Mouse (Mus musculus) gastrocnemius, postnatal 4 days (tissue): ENCODE data around the gene Btbd2. TPM values are rescaled to one million over a fixed set of nuclear protein-coding genes. Genes with fewer than 3 reads are reported as not detected.
"Not testable (repeated sequence)": the region's sequence is repeated elsewhere in the genome, so short reads cannot be mapped to it uniquely, and the experiment has no call there.

Source experiments
- DNase-seq, 2 experiments: peaks; one replicate each; pipeline ENCODE4 v3.0.0; 2021 to 2022; ENCODE audit warnings: low spot score in 2 of 2, mixed read lengths in 2 of 2
- microRNA-seq: library from miRNA; unstranded; fragments of <30 nt; microRNA quantifications from one replicate; pipeline ENCODE4 v1.2.0, GENCODE M21; 2021
- total RNA-seq, 2 experiments: library from RNA; stranded (reverse); gene quantifications; 2 replicates each; pipeline ENCODE4 v1.2.3; 2021

Btbd2 gene
- total RNA-seq, 2 experiments from 2014 or later = 50.7 to 50.8 TPM

- DNase-seq = no peak
Observed at GRCm38 (mm10) chr10:80611024-80611423, 45.8 kb downstream of the Btbd2 start.

- no peak for DNase-seq
Observed at GRCm38 (mm10) chr10:80610116-80610785, 46.6 kb downstream of the Btbd2 start.

- DNase-seq = no peak
Observed at GRCm38 (mm10) chr10:80609269-80609924, 47.5 kb downstream of the Btbd2 start.

GRCm38 (mm10) chr10:80608435-80608834 is 48.4 kb downstream of the Btbd2 start:
- no peak for DNase-seq

GRCm38 (mm10) chr10:80606737-80607350 is 50.0 kb downstream of the Btbd2 start:
- DNase-seq = no peak

- no peak for DNase-seq
Observed at GRCm38 (mm10) chr10:80606306-80606705, 50.6 kb downstream of the Btbd2 start.

GRCm38 (mm10) chr10:80605721-80606120 is 51.1 kb downstream of the Btbd2 start, which contains the start of gene Gm49322:
Gm49322 (plus strand) TSS chr10:80606021.
- not testable (repeated sequence) for DNase-seq

- DNase-seq = no peak
Observed at GRCm38 (mm10) chr10:80604988-80605387, 51.9 kb downstream of the Btbd2 start.

- DNase-seq = no peak
Observed at GRCm38 (mm10) chr10:80604001-80604509, 52.8 kb downstream of the Btbd2 start.

GRCm38 (mm10) chr10:80603364-80603763 is 53.5 kb downstream of the Btbd2 start:
- DNase-seq = no peak

- peak; percentile 82 to 95 for DNase-seq
Observed at GRCm38 (mm10) chr10:80602698-80603325, 54.1 kb downstream of the Btbd2 start, which contains the start of the genes Scamp4 and Adat3. Scamp4 (plus strand) TSS chr10:80602872. Adat3 (plus strand) TSS chr10:80602880.

GRCm38 (mm10) chr10:80596318-80596717 is 60.6 kb downstream of the Btbd2 start:
- DNase-seq = no peak

Small RNA genes within 50 kb of the gene (microRNA-seq; reads per million reads assigned to microRNA genes)
- gene Mir6912 = not detected

Other genes with a start within 250 kb of the Btbd2 start
- 10 to 100 TPM; 66.4 to 67.5 TPM for gene Tcf3, start 223.4 kb downstream of the Btbd2 start, total RNA-seq
- not detected for gene Onecut3, start 162.2 kb downstream of the Btbd2 start, total RNA-seq
- gene Atp8b3, start 117.9 kb downstream of the Btbd2 start, total RNA-seq = under 1 TPM; 0.05 TPM
- 10 to 100 TPM; 22.0 to 24.9 TPM for gene Rexo1, start 95.5 kb downstream of the Btbd2 start, total RNA-seq
- gene Klf16, start 79.8 kb downstream of the Btbd2 start, total RNA-seq = 1 to 10 TPM; 7.5 to 8.5 TPM
- 10 to 100 TPM; 79.7 to 81.6 TPM for gene Abhd17a, start 66.7 kb downstream of the Btbd2 start, total RNA-seq
- gene Scamp4, start 54.2 kb downstream of the Btbd2 start, total RNA-seq = 10 to 100 TPM; 27.4 to 27.9 TPM
- 1 to 10 TPM; 3.0 to 3.2 TPM for gene Adat3, start 54.2 kb downstream of the Btbd2 start, total RNA-seq
- gene Gm49322, start 51.0 kb downstream of the Btbd2 start, total RNA-seq = 1 to 10 TPM; 1.1 to 1.7 TPM
- 100 to 1,000 TPM; 167 to 169 TPM for gene Csnk1g2, start 34.2 kb downstream of the Btbd2 start, total RNA-seq
- 100 to 1,000 TPM; 170 to 176 TPM for gene Mknk2, start 21.0 kb upstream of the Btbd2 start, total RNA-seq
- 10 to 100 TPM; 24.0 to 25.4 TPM for gene Mob3a, start 44.9 kb upstream of the Btbd2 start, total RNA-seq
- gene Izumo4, start 45.1 kb upstream of the Btbd2 start, total RNA-seq = 1 to 10 TPM; 8.3 to 8.4 TPM
- 10 to 100 TPM; 52.1 to 58.7 TPM for gene Ap3d1, start 85.2 kb upstream of the Btbd2 start, total RNA-seq
- gene Dot1l, start 98.1 kb upstream of the Btbd2 start, total RNA-seq = 10 to 100 TPM; 50.5 to 61.2 TPM
- gene Sf3a2, start 141.1 kb upstream of the Btbd2 start, total RNA-seq = 10 to 100 TPM; 47.1 to 55.8 TPM
- 10 to 100 TPM; 41.7 to 43.0 TPM for gene Plekhj1, start 141.6 kb upstream of the Btbd2 start, total RNA-seq
- gene Amh, start 148.2 kb upstream of the Btbd2 start, total RNA-seq = under 1 TPM; 0.86 to 0.93 TPM
- 100 to 1,000 TPM; 199 to 230 TPM for gene Jsrp1, start 156.4 kb upstream of the Btbd2 start, total RNA-seq
- gene Oaz1, start 169.6 kb upstream of the Btbd2 start, total RNA-seq = 100 to 1,000 TPM; 785 to 853 TPM
- gene Lingo3, start 187.0 kb upstream of the Btbd2 start, total RNA-seq = 10 to 100 TPM; 21.5 to 22.1 TPM
- 10 to 100 TPM; 53.7 to 54.2 TPM for gene Lsm7, start 198.1 kb upstream of the Btbd2 start, total RNA-seq
- gene Sppl2b, start 198.2 kb upstream of the Btbd2 start, total RNA-seq = 10 to 100 TPM; 30.9 to 38.6 TPM
- gene Tmprss9, start 214.8 kb upstream of the Btbd2 start, total RNA-seq = under 1 TPM in 1 of 2 experiments, not detected in 1; 0.10 TPM
- gene Timm13, start 243.9 kb upstream of the Btbd2 start, total RNA-seq = 100 to 1,000 TPM; 120 to 134 TPM